Mouse (Mus musculus) liver, adult 2 months (tissue): ENCODE measurements around the gene Hgd. TPM values are rescaled to one million over a fixed set of nuclear protein-coding genes. Genes with fewer than 3 reads are reported as not detected.

Experiments
- DNase-seq: peaks from one replicate; pipeline ENCODE4 v3.0.0-alpha.2; 2011; ENCODE audit warnings: low read depth, low spot score; ENCODE audit errors: extremely low read depth
- H3K27ac ChIP-seq: fragments of 200-500 bp; replicated peaks from 2 replicates; pipeline ENCODE4 v1.5.1; 2012; ENCODE audit warnings: low read depth, mild to moderate bottlenecking, control low read depth, inconsistent platforms, low read length; ENCODE audit not compliant: insufficient read depth
- H3K27me3 ChIP-seq: fragments of 200-500 bp; 2 replicates; pipeline ENCODE4 v1.6.1; 2012; ENCODE audit warnings: mild to moderate bottlenecking, moderate library complexity, low read length, inconsistent platforms; ENCODE audit not compliant: control insufficient read depth, insufficient read depth
- H3K36me3 ChIP-seq: fragments of 200-500 bp; 2 replicates; pipeline ENCODE4 v1.6.1; 2012; ENCODE audit warnings: low read length, inconsistent platforms; ENCODE audit not compliant: control insufficient read depth, insufficient read depth
- H3K4me1 ChIP-seq: fragments of 200-500 bp; 2 replicates; pipeline ENCODE4 v1.6.1; 2011; ENCODE audit warnings: low read length; ENCODE audit not compliant: control insufficient read depth, insufficient read depth
- H3K4me3 ChIP-seq: fragments of 200-500 bp; 2 replicates; pipeline ENCODE4 v1.5.1; 2011; ENCODE audit warnings: low read depth, mild to moderate bottlenecking, control low read depth, low read length, moderate library complexity; ENCODE audit not compliant: insufficient read depth
- H3K79me2 ChIP-seq: fragments of 200-500 bp; 2 replicates; pipeline ENCODE4 v1.6.1; 2012; ENCODE audit warnings: inconsistent platforms, mild to moderate bottlenecking, low read length, moderate library complexity; ENCODE audit not compliant: control insufficient read depth, insufficient read depth
- H3K9ac ChIP-seq: fragments of 200-500 bp; 2 replicates; pipeline ENCODE4 v1.6.1; 2012; ENCODE audit warnings: low read depth, mild to moderate bottlenecking, control low read depth, inconsistent platforms, low read length
- CTCF ChIP-seq: fragments of 200-500 bp; IDR thresholded peaks from 2 replicates; pipeline ENCODE4 v1.5.1; 2011; ENCODE audit warnings: low read depth, low read length, control low read depth
- POLR2A ChIP-seq: fragments of 200-500 bp; IDR thresholded peaks from 2 replicates; pipeline ENCODE4 v1.6.1; 2011; ENCODE audit warnings: low read length, control low read depth; ENCODE audit not compliant: insufficient read depth; ENCODE audit errors: extremely low read depth
- WGBS: fragments of 180-500 bp; shearing (Covaris S2); methylation state at CpG from one replicate; pipeline ENCODE4 v1.1.7; 2018; 5-methylcytosine and 5-hydroxymethylcytosine counted together
- polyA plus RNA-seq: library from polyadenylated mRNA; depleted of rRNA; stranded (reverse); fragments of >200 nt; gene quantifications from 2 replicates; pipeline ENCODE4 v1.2.3, GENCODE M21; 2012
- total RNA-seq: library from RNA; depleted of rRNA; stranded (reverse); fragments of >200 nt; gene quantifications from 2 replicates; pipeline ENCODE4 v1.2.3, GENCODE M21; 2014

The Hgd gene
- total and polyA plus RNA-seq, 2 experiments, result 457 to 871 TPM

GRCm38 (mm10) chr16:37552824-37553223 is 27.1 kb upstream of the Hgd start:
- Histone ChIP-seq H3K4me3 (no peak overlapping the region), H3K27me3 (no peaks in the 10 kb centered on the region), H3K79me2 (peaks cover 5% of the 10 kb centered on the region; the same call in 1 of the 2 replicates), H3K27ac (no peak overlapping the region), H3K4me1 (no peaks in the 10 kb centered on the region), H3K9ac (no peak overlapping the region), H3K36me3 (peaks cover 12% of the 10 kb centered on the region)
- no peak for TF ChIP-seq POLR2A
- no peak for TF ChIP-seq CTCF
- no peak for DNase-seq
- WGBS, result 98% methylated on average over 3 of the region's 3 CpGs

DNA sequence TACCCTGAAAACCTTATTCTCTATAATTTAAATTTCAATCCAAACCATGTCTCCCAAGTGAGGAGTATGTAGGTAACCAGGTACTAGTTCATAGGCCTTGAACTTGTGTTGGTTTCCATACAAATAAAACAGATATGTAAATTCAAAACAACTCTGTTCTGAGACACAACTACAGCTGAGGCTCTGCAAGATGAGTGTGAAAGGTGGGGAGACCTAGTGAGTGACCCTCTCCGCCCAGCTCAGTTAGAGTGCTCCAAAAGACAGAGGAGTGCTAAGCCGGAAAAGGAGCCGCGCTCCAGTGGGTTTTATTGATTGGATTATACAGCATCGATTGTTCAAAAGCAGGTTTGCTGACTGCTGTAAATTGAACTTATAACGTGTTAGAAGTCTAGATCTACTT is 17.5 kb upstream of the Hgd start:
- Histone ChIP-seq H3K4me1 (peaks cover 12% of the 10 kb centered on the region), H3K4me3 (no peak overlapping the region), H3K27me3 (no peaks in the 10 kb centered on the region), H3K79me2 (no peaks in the 10 kb centered on the region; the same call in 1 of the 2 replicates), H3K27ac (no peak overlapping the region), H3K36me3 (peaks cover 16% of the 10 kb centered on the region), H3K9ac (no peak overlapping the region)
- no peak for TF ChIP-seq CTCF
- no peak for TF ChIP-seq POLR2A
- no peak for DNase-seq
- WGBS, result 78% methylated on average over 6 of the region's 6 CpGs

DNA sequence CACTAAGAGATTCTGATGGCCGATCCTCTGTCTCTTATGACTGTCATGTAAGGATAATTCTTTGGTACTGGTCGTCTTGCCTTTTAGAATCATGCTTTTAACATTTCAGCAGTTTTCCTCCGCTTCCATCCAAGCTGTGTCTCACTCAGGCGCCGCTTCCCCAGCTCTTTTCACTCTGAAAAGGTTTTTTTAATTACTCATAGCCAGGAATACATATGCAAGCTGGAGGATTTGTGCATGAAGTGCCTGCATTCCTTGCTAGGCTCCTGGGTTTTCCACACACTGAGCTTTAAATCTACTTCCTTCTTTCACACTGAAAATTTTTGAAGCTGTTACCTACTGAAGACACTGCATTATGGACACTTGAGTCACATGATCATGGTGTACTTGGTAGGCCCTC is 17.0 kb upstream of the Hgd start:
- Histone ChIP-seq H3K79me2 (no peaks in the 10 kb centered on the region; the same call in 1 of the 2 replicates), H3K9ac (no peak overlapping the region), H3K4me3 (no peak overlapping the region), H3K27ac (no peak overlapping the region), H3K4me1 (peaks cover 18% of the 10 kb centered on the region), H3K36me3 (peaks cover 10% of the 10 kb centered on the region), H3K27me3 (no peaks in the 10 kb centered on the region)
- 98% methylated on average over 5 of the region's 5 CpGs for WGBS
- TF ChIP-seq CTCF (no peak), POLR2A (no peak)
- no peak for DNase-seq

GRCm38 (mm10) chr16:37565117-37565516 is 14.8 kb upstream of the Hgd start:
- 84% methylated on average over 1 of the region's 1 CpGs for WGBS
- TF ChIP-seq CTCF, result no peak
- no peak for TF ChIP-seq POLR2A
- no peak for DNase-seq
- peak overlapping the region; percentile 35 for H3K27ac ChIP-seq
- peaks cover 18% of the 10 kb centered on the region for H3K4me1 ChIP-seq
- no peaks in the 10 kb centered on the region for H3K27me3 ChIP-seq
- H3K36me3 ChIP-seq, result 0 out of 2 replicates have a peak, but pooled peaks cover 4% of the 10 kb centered on the region
- H3K9ac ChIP-seq, result no peak overlapping the region
- H3K79me2 ChIP-seq, result no peaks in the 10 kb centered on the region
- no peak overlapping the region for H3K4me3 ChIP-seq

DNA sequence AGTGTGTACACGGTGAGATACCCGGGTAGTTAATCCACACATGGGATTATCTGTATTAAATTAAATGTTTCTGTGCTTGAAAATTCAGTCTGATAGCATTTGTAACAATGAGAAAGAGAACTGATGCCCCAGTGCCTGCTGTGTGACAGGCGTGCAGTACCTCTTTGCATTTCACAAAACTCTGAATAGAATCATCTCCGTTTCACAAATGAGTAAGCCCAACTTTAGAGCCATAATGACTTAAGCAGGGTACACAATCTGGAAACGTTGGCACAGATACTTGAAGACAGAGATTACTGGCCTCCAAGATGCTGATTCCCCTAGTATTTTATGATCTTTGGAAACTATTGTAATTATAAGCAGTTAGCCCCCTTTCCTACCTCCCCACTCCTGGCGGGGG is 13.8 kb upstream of the Hgd start:
- Histone ChIP-seq H3K4me1 (peaks cover 18% of the 10 kb centered on the region), H3K27me3 (no peaks in the 10 kb centered on the region), H3K79me2 (no peaks in the 10 kb centered on the region), H3K4me3 (no peak overlapping the region), H3K9ac (no peak overlapping the region), H3K27ac (peak overlapping the region; percentile 82), H3K36me3 (peaks cover 7% of the 10 kb centered on the region; the same call in 1 of the 2 replicates)
- WGBS, result 51% methylated on average over 6 of the region's 6 CpGs
- TF ChIP-seq POLR2A (no peak), CTCF (no peak)
- DNase-seq, result no peak

DNA sequence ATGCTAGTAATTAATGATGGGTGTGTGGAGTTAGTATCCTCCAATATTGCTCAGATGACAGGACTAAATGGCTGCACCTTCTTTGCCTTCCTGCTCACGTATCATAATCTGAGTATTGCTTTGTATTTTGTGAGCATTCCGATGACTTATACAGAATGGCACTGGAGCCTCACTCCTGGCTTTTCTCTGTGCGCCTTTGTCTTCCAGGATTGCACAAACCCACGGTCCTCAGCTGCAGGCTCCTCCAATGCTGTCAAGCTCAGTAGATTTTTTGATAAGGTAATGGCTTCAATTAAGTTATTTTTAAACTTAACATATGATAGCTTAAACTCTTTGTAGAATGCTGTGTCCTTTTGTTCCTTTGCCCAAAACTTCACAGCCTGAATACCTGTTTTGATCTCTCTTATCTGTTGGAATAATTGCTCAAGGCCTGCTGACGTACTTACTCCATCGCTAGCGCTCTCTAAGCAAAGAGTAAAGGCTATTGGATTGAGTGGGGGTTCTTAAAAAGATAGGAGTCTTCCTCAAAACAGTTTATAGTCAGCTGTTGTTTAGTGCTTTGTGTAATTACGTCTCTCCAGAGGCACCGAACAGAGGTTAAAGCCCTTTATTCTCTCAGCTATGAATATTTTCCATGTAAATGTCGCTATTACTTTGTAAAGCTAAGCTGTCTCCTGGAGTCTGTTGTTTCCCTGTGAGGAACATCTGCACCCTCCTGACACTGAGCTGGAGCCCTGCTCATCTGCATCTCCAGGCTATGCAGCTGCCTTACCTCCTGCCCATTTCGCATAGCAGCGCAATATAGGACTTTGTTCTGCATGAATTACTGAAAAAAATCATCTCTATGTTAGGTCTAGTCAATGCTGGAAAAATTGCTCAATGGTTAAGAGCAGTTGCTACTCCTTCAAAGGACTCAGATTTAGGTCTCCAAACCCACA is 12.6 kb upstream of the Hgd start:
- no peaks in the 10 kb centered on the region for H3K27me3 ChIP-seq
- peaks cover 7% of the 10 kb centered on the region; the same call in 1 of the 2 replicates for H3K36me3 ChIP-seq
- peak; percentile 96 for DNase-seq
- TF ChIP-seq CTCF (no peak), POLR2A (no peak)
- no peak overlapping the region for H3K9ac ChIP-seq
- H3K4me3 ChIP-seq, result no peak overlapping the region
- WGBS, result 36% methylated on average over 12 of the region's 12 CpGs
- peaks cover 18% of the 10 kb centered on the region for H3K4me1 ChIP-seq
- no peaks in the 10 kb centered on the region for H3K79me2 ChIP-seq
- peak overlapping the region; percentile 84 for H3K27ac ChIP-seq
